Mouse (Mus musculus) forebrain, embryonic 12.5 days (tissue): ENCODE measurements at regions not wholly inside any gene's neighbourhood (a gene's known extent, or its start where the extent isn't known, plus 50 kb on each side); places are given as distances from the start of the nearest gene placed in this dataset.

ENCODE experiments used
- ATAC-seq: fragments of 200-750 bp; cut with Nextera tagmentation; 2 replicates; pipeline ENCODE4 v1.8.0; 2017; ENCODE audit warnings: moderate TSS enrichment; ENCODE audit not compliant: low FRiP score
- H3K27ac ChIP-seq: fragments of 300-500 bp; sonication (generic); 2 replicates; pipeline ENCODE4 v1.5.1; 2016; ENCODE audit warnings: mild to moderate bottlenecking
- H3K27me3 ChIP-seq: fragments of 300-500 bp; sonication (generic); 2 replicates; pipeline ENCODE4 v1.6.1; 2016; ENCODE audit warnings: mild to moderate bottlenecking
- H3K36me3 ChIP-seq: fragments of 300-500 bp; sonication (generic); replicated peaks from 2 replicates; pipeline ENCODE4 v1.6.1; 2016; ENCODE audit warnings: mild to moderate bottlenecking
- H3K4me1 ChIP-seq: fragments of 300-500 bp; sonication (generic); 2 replicates; pipeline ENCODE4 v1.6.1; 2016
- H3K4me2 ChIP-seq: fragments of 300-500 bp; sonication (generic); 2 replicates; pipeline ENCODE4 v1.6.1; 2016; ENCODE audit warnings: mild to moderate bottlenecking, moderate library complexity
- H3K4me3 ChIP-seq: fragments of 300-500 bp; sonication (generic); replicated peaks from 2 replicates; pipeline ENCODE4 v1.5.1; 2016; ENCODE audit warnings: mild to moderate bottlenecking
- H3K9ac ChIP-seq: fragments of 300-500 bp; sonication (generic); 2 replicates; pipeline ENCODE4 v1.6.1; 2016; ENCODE audit warnings: mild to moderate bottlenecking
- H3K9me3 ChIP-seq: fragments of 300-500 bp; sonication (generic); 2 replicates; pipeline ENCODE4 v1.6.1; 2016
- WGBS: fragments of 180-500 bp; shearing (Covaris S2); methylation state at CpG from one replicate; pipeline ENCODE4 v1.1.7; 2016; 5-methylcytosine and 5-hydroxymethylcytosine counted together

DNA sequence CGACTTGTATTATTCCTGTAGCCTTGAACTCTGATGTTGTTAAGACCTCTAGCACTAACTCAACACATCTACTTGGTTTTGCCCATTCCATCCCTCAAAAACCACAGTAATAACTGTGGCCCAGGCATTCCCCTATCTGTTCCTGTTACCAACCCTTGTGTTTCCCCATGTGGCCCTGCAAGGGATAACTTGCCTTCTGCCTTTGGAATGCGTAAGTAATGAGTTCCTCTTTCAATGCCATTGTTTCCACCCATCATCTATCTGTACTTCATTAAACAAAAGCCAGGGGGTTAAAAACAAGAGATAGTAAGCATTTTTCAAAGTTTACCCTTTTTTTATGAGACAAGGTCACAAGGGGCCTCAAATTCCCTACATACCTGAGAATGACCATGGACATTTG lies 60.5 kb upstream of the 1110032F04Rik start:
- H3K9ac ChIP-seq: no peak overlapping the region
- no peak overlapping the region for H3K27ac ChIP-seq
- H3K36me3 ChIP-seq: no peaks in the 10 kb centered on the region
- no peaks in the 10 kb centered on the region for H3K9me3 ChIP-seq
- H3K4me2 ChIP-seq: no peak overlapping the region
- H3K4me1 ChIP-seq: no peaks in the 10 kb centered on the region
- H3K4me3 ChIP-seq: no peak overlapping the region
- H3K27me3 ChIP-seq: no peaks in the 10 kb centered on the region
- no peak for ATAC-seq
- 87% methylated on average over 2 of the region's 2 CpGs for WGBS

DNA sequence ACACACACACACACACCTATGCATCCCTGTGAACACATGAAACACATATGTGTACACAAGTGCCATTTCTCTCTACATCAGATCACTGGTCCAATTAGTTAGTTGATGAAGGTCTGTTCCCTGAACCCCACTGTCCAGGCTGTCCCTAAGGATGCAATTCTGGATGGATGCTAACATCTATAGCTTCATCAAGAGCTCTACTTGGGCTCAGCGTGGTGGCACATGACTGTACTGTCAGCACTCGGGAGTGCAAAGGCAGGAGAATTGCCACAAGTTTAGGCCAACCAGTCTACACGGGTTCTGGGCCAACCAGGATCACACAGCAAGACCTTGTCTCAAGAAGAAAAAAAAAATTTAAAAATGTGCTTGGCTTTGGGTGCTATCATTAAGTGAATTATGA lies 55.9 kb upstream of the 1110032F04Rik start:
- H3K4me3 ChIP-seq: no peak overlapping the region
- H3K4me2 ChIP-seq: no peak overlapping the region
- no peaks in the 10 kb centered on the region for H3K27me3 ChIP-seq
- H3K4me1 ChIP-seq: no peaks in the 10 kb centered on the region
- WGBS: 90% methylated on average over 3 of the region's 3 CpGs
- no peak overlapping the region for H3K27ac ChIP-seq
- no peak for ATAC-seq
- H3K36me3 ChIP-seq: no peaks in the 10 kb centered on the region
- H3K9ac ChIP-seq: no peak overlapping the region
- H3K9me3 ChIP-seq: no peaks in the 10 kb centered on the region

- Histone ChIP-seq H3K27ac (no peak overlapping the region), H3K4me3 (no peak overlapping the region), H3K9ac (no peak overlapping the region), H3K4me2 (no peak overlapping the region), H3K36me3 (no peaks in the 10 kb centered on the region), H3K9me3 (no peaks in the 10 kb centered on the region), H3K27me3 (no peaks in the 10 kb centered on the region), H3K4me1 (no peaks in the 10 kb centered on the region)
- ATAC-seq: no peak
- WGBS: 87% methylated on average over 9 of the region's 9 CpGs
Observed at GRCm38 (mm10) chr3:68814011-68814690, 55.2 kb upstream of the 1110032F04Rik start.

DNA sequence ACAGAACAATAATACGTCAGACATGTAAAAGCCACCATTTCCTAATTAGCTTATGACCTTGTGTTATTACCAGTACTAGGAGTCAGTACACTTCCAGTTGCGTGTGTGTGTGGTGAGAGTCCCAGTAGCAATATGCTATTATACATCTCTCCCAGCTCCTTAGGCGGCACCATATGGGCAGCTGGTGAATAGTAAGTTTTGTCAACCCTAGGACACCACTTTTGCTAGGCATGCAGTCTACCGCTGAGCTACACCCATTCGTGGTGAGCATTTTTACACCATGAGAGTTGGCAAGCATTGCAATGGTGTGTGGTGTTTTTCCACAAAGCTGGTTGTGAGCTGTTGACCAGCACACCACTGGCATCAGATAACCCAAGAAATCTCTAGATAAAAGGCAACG lies 53.8 kb upstream of the 1110032F04Rik start:
- H3K4me3 ChIP-seq: no peak overlapping the region
- ATAC-seq: no peak
- no peak overlapping the region for H3K9ac ChIP-seq
- H3K4me2 ChIP-seq: no peak overlapping the region
- 92% methylated on average over 6 of the region's 6 CpGs for WGBS
- no peaks in the 10 kb centered on the region for H3K36me3 ChIP-seq
- H3K4me1 ChIP-seq: no peaks in the 10 kb centered on the region
- no peaks in the 10 kb centered on the region for H3K27me3 ChIP-seq
- no peaks in the 10 kb centered on the region for H3K9me3 ChIP-seq
- no peak overlapping the region for H3K27ac ChIP-seq

DNA sequence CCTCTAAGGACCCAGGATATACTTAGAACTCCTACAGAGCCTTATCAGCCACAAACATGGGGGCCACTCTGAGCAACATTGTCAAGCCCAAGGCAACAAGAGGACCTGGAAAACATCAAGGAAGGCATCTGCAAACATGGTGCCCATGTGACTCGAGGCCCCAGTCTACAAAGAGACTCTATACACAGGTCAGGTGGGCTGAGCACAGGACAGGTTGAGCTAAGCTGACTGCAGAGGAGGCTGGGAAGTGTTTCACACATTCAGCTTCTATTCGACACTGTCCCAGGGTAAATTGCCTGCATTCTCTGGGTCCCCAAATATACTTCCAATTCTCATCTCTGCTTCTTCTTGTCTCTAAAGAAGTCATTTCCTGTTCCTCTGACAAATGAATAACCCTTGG lies 52.1 kb upstream of the 1110032F04Rik start:
- Histone ChIP-seq H3K4me1 (0 out of 2 replicates have a peak, but pooled peaks cover 5% of the 10 kb centered on the region), H3K36me3 (no peaks in the 10 kb centered on the region), H3K9ac (no peak overlapping the region), H3K4me2 (no peak overlapping the region), H3K27ac (no peak overlapping the region), H3K27me3 (no peaks in the 10 kb centered on the region), H3K4me3 (no peak overlapping the region), H3K9me3 (no peaks in the 10 kb centered on the region)
- WGBS: 68% methylated on average over 2 of the region's 2 CpGs
- ATAC-seq: no peak
